Mouse (Mus musculus): ENCODE data around the gene Lcn11. TPM values are rescaled to one million over a fixed set of nuclear protein-coding genes. Genes with fewer than 3 reads are reported as not detected.

Gene Lcn11
- not detected in 2 replicates for polyA plus RNA-seq (2012; rRNA removed; ENCODE audit: low replicate concordance)

GRCm38 (mm10) chr2:25776717-25777116 is at the start of gene Lcn11:
Gene Lcn11, plus strand, starts transcription at chr2:25777017.

GRCm38 (mm10) chr2:25736709-25737108 is 40.1 kb upstream of the Lcn11 start, which contains the start of gene Obp2b:
Gene Obp2b, plus strand, starts transcription at chr2:25737009.

GRCm38 (mm10) chr2:25765269-25765668 is 11.5 kb upstream of the Lcn11 start, which contains the start of gene Lcn3:
Gene Lcn3, plus strand, starts transcription at chr2:25765569.

GRCm38 (mm10) chr2:25781957-25782356 is 5.1 kb downstream of the Lcn11 start, which contains the start of gene Gm13539:
Gene Gm13539, plus strand, starts transcription at chr2:25782257.

GRCm38 (mm10) chr2:25815748-25816147 is 38.9 kb downstream of the Lcn11 start, which contains the start of gene Glt6d1:
Gene Glt6d1, minus strand, starts transcription at chr2:25815848.

GRCm38 (mm10) chr2:25822806-25823205 is 46.0 kb downstream of the Lcn11 start, which contains the start of gene Lcn9:
Gene Lcn9, plus strand, starts transcription at chr2:25823153.

Other genes starting within 250 kb of the Lcn11 start
- 20.0 and 23.9 TPM in 2 replicates for gene Traf2, start 230.1 kb upstream of the Lcn11 start, polyA plus RNA-seq (2012; rRNA removed; ENCODE audit: low replicate concordance)
- 65.0 and 134 TPM in 2 replicates for gene Edf1, start 219.2 kb upstream of the Lcn11 start, polyA plus RNA-seq (2012; rRNA removed; ENCODE audit: low replicate concordance)
- 3.4 and 4.2 TPM in 2 replicates for gene Mamdc4, start 202.2 kb upstream of the Lcn11 start, polyA plus RNA-seq (2012; rRNA removed; ENCODE audit: low replicate concordance)
- gene Phpt1, start 201.8 kb upstream of the Lcn11 start, polyA plus RNA-seq (2012; rRNA removed; ENCODE audit: low replicate concordance) = 42.8 and 48.1 TPM in 2 replicates
- 0.79 and 2.0 TPM in 2 replicates for gene Ajm1, start 195.3 kb upstream of the Lcn11 start, polyA plus RNA-seq (2012; rRNA removed; ENCODE audit: low replicate concordance)
- gene Rabl6, start 168.5 kb upstream of the Lcn11 start, polyA plus RNA-seq (2012; rRNA removed; ENCODE audit: low replicate concordance) = 69.2 and 71.3 TPM in 2 replicates
- not detected in 2 replicates for gene Ccdc183, start 159.3 kb upstream of the Lcn11 start, polyA plus RNA-seq (2012; rRNA removed; ENCODE audit: low replicate concordance)
- gene Tmem141, start 155.0 kb upstream of the Lcn11 start, polyA plus RNA-seq (2012; rRNA removed; ENCODE audit: low replicate concordance) = 20.4 and 44.3 TPM in 2 replicates
- 17.3 and 33.5 TPM in 2 replicates for gene Fcna, start 149.0 kb upstream of the Lcn11 start, polyA plus RNA-seq (2012; rRNA removed; ENCODE audit: low replicate concordance)
- not detected in 2 replicates for gene Lcn8, start 123.9 kb upstream of the Lcn11 start, polyA plus RNA-seq (2012; rRNA removed; ENCODE audit: low replicate concordance)
- gene Lcn5, start 119.1 kb upstream of the Lcn11 start, polyA plus RNA-seq (2012; rRNA removed; ENCODE audit: low replicate concordance) = not detected in 2 replicates
- gene Lcn6, start 100.2 kb upstream of the Lcn11 start, polyA plus RNA-seq (2012; rRNA removed; ENCODE audit: low replicate concordance) = not detected in 2 replicates
- gene Lcn10, start 94.3 kb upstream of the Lcn11 start, polyA plus RNA-seq (2012; rRNA removed; ENCODE audit: low replicate concordance) = not detected in 2 replicates
- gene Obp2a, start 77.0 kb upstream of the Lcn11 start, polyA plus RNA-seq (2012; rRNA removed; ENCODE audit: low replicate concordance) = not detected in 2 replicates
- 39.9 and 133 TPM in 2 replicates for gene Bmyc, start 70.3 kb upstream of the Lcn11 start, polyA plus RNA-seq (2012; rRNA removed; ENCODE audit: low replicate concordance)
- gene Obp2b, start 40.0 kb upstream of the Lcn11 start, polyA plus RNA-seq (2012; rRNA removed; ENCODE audit: low replicate concordance) = not detected in 2 replicates
- gene Lcn3, start 11.4 kb upstream of the Lcn11 start, polyA plus RNA-seq (2012; rRNA removed; ENCODE audit: low replicate concordance) = not detected in 2 replicates
- not detected in 2 replicates for gene Gm13539, start 5.2 kb downstream of the Lcn11 start, polyA plus RNA-seq (2012; rRNA removed; ENCODE audit: low replicate concordance)
- not detected in 2 replicates for gene Glt6d1, start 38.8 kb downstream of the Lcn11 start, polyA plus RNA-seq (2012; rRNA removed; ENCODE audit: low replicate concordance)
- not detected in 2 replicates for gene Lcn9, start 46.1 kb downstream of the Lcn11 start, polyA plus RNA-seq (2012; rRNA removed; ENCODE audit: low replicate concordance)
- gene Sohlh1, start 70.2 kb downstream of the Lcn11 start, polyA plus RNA-seq (2012; rRNA removed; ENCODE audit: low replicate concordance) = not detected in 2 replicates
- 0.48 and 0.57 TPM in 2 replicates for gene Kcnt1, start 86.7 kb downstream of the Lcn11 start, polyA plus RNA-seq (2012; rRNA removed; ENCODE audit: low replicate concordance)
- gene Camsap1, start 206.3 kb downstream of the Lcn11 start, polyA plus RNA-seq (2012; rRNA removed; ENCODE audit: low replicate concordance) = 5.8 and 9.7 TPM in 2 replicates
- gene Ubac1, start 244.7 kb downstream of the Lcn11 start, polyA plus RNA-seq (2012; rRNA removed; ENCODE audit: low replicate concordance) = 41.7 and 118 TPM in 2 replicates